Mouse (Mus musculus): ENCODE measurements around the gene Tfec. TPM values are rescaled to one million over a fixed set of nuclear protein-coding genes. Genes with fewer than 3 reads are reported as not detected.

Tfec gene
- polyA plus RNA-seq (2012; rRNA removed) (1.2 and 1.5 TPM in 2 replicates), polyA plus RNA-seq (2014; fragmentation: Nextera tagmentation; extraction: Ambion mirVana) (0.91 and 0.98 TPM in 2 replicates)

- Histone ChIP-seq H3K4me2 (replicated peaks; ENCODE audit: low read depth, low read length, severe bottlenecking) (no peak within 1 kb of the TSS), H3K9ac (ENCODE audit: low read depth, low read length, severe bottlenecking) (no peak within 1 kb of the TSS), H3K36me3 (ENCODE audit: control insufficient read depth, insufficient read depth, low read length) (no peaks in the 10 kb centered on the region), H3K4me1 (ENCODE audit: control insufficient read depth, insufficient read depth, low read length) (no peaks in the 10 kb centered on the region), H3K4me3 (replicated peaks; ENCODE audit: low read length) (no peak within 1 kb of the TSS), H3K27ac (replicated peaks; ENCODE audit: low read depth, low read length) (no peak within 1 kb of the TSS), H3K9me3 (ENCODE audit: control insufficient read depth, low read length) (no peaks in the 10 kb centered on the region), H3K27me3 (ENCODE audit: control insufficient read depth, insufficient read depth, low read length) (no peaks in the 10 kb centered on the region)
- WGBS, result 56% methylated on average over 7 of the region's 7 CpGs
- DNase-seq (ENCODE audit: low spot score) (no peak), ATAC-seq (ENCODE audit: low FRiP score, low read depth) (no peak)
- no peak for TF ChIP-seq POLR2A (IDR thresholded peaks at IDR 0.05; ENCODE audit: borderline replicate concordance, extremely low read depth, insufficient read depth, insufficient read length)
These were observed at the start of gene Tfec for GRCm38 (mm10) chr6:16898251-16898862. TSS of gene Tfec (minus strand) at chr6:16898441.

- Histone ChIP-seq H3K27ac (replicated peaks; ENCODE audit: low read depth, low read length) (no peak overlapping the region), H3K4me1 (ENCODE audit: control insufficient read depth, insufficient read depth, low read length) (no peaks in the 10 kb centered on the region), H3K4me3 (replicated peaks; ENCODE audit: low read length) (no peak overlapping the region), H3K4me2 (replicated peaks; ENCODE audit: low read depth, low read length, severe bottlenecking) (no peak overlapping the region), H3K9me3 (ENCODE audit: control insufficient read depth, low read length) (no peaks in the 10 kb centered on the region), H3K9ac (ENCODE audit: low read depth, low read length, severe bottlenecking) (no peak overlapping the region), H3K27me3 (ENCODE audit: control insufficient read depth, insufficient read depth, low read length) (no peaks in the 10 kb centered on the region), H3K36me3 (ENCODE audit: control insufficient read depth, insufficient read depth, low read length) (no peaks in the 10 kb centered on the region)
- DNase-seq (ENCODE audit: low spot score), result no peak
- WGBS, result 12% methylated on average over 3 of the region's 3 CpGs
- TF ChIP-seq POLR2A (IDR thresholded peaks at IDR 0.05; ENCODE audit: borderline replicate concordance, extremely low read depth, insufficient read depth, insufficient read length), result no peak
- no peak for ATAC-seq (ENCODE audit: low FRiP score, low read depth)
These were observed 49.6 kb upstream of the Tfec start for GRCm38 (mm10) chr6:16947837-16948236.

GRCm38 (mm10) chr6:16943513-16943912 is 45.3 kb upstream of the Tfec start:
- no peak overlapping the region for H3K4me3 ChIP-seq (replicated peaks; ENCODE audit: low read length)
- no peaks in the 10 kb centered on the region for H3K27me3 ChIP-seq (ENCODE audit: control insufficient read depth, insufficient read depth, low read length)
- no peak for ATAC-seq (ENCODE audit: low FRiP score, low read depth)
- no peak for TF ChIP-seq POLR2A (IDR thresholded peaks at IDR 0.05; ENCODE audit: borderline replicate concordance, extremely low read depth, insufficient read depth, insufficient read length)
- H3K27ac ChIP-seq (replicated peaks; ENCODE audit: low read depth, low read length), result no peak overlapping the region
- no peak overlapping the region for H3K4me2 ChIP-seq (replicated peaks; ENCODE audit: low read depth, low read length, severe bottlenecking)
- no peak overlapping the region for H3K9ac ChIP-seq (ENCODE audit: low read depth, low read length, severe bottlenecking)
- DNase-seq (ENCODE audit: low spot score), result no peak
- H3K9me3 ChIP-seq (ENCODE audit: control insufficient read depth, low read length), result no peaks in the 10 kb centered on the region
- no peaks in the 10 kb centered on the region for H3K4me1 ChIP-seq (ENCODE audit: control insufficient read depth, insufficient read depth, low read length)
- WGBS, result 88% methylated on average over 3 of the region's 3 CpGs
- no peaks in the 10 kb centered on the region for H3K36me3 ChIP-seq (ENCODE audit: control insufficient read depth, insufficient read depth, low read length)

- H3K4me1 ChIP-seq (ENCODE audit: control insufficient read depth, insufficient read depth, low read length), result no peaks in the 10 kb centered on the region
- no peaks in the 10 kb centered on the region for H3K27me3 ChIP-seq (ENCODE audit: control insufficient read depth, insufficient read depth, low read length)
- WGBS, result 65% methylated on average over 4 of the region's 4 CpGs
- H3K36me3 ChIP-seq (ENCODE audit: control insufficient read depth, insufficient read depth, low read length), result no peaks in the 10 kb centered on the region
- TF ChIP-seq POLR2A (IDR thresholded peaks at IDR 0.05; ENCODE audit: borderline replicate concordance, extremely low read depth, insufficient read depth, insufficient read length), result no peak
- no peak overlapping the region for H3K9ac ChIP-seq (ENCODE audit: low read depth, low read length, severe bottlenecking)
- H3K4me3 ChIP-seq (replicated peaks; ENCODE audit: low read length), result no peak overlapping the region
- H3K4me2 ChIP-seq (replicated peaks; ENCODE audit: low read depth, low read length, severe bottlenecking), result no peak overlapping the region
- H3K9me3 ChIP-seq (ENCODE audit: control insufficient read depth, low read length), result no peaks in the 10 kb centered on the region
- no peak overlapping the region for H3K27ac ChIP-seq (replicated peaks; ENCODE audit: low read depth, low read length)
- DNase-seq (ENCODE audit: low spot score), result no peak
- ATAC-seq (ENCODE audit: low FRiP score, low read depth), result no peak
These were observed 44.2 kb upstream of the Tfec start for GRCm38 (mm10) chr6:16942433-16942832.

GRCm38 (mm10) chr6:16931059-16931458 is 32.8 kb upstream of the Tfec start:
- Histone ChIP-seq H3K27ac (replicated peaks; ENCODE audit: low read depth, low read length) (no peak overlapping the region), H3K4me2 (replicated peaks; ENCODE audit: low read depth, low read length, severe bottlenecking) (no peak overlapping the region), H3K36me3 (ENCODE audit: control insufficient read depth, insufficient read depth, low read length) (no peaks in the 10 kb centered on the region), H3K9ac (ENCODE audit: low read depth, low read length, severe bottlenecking) (no peak overlapping the region), H3K27me3 (ENCODE audit: control insufficient read depth, insufficient read depth, low read length) (no peaks in the 10 kb centered on the region), H3K4me3 (replicated peaks; ENCODE audit: low read length) (no peak overlapping the region), H3K9me3 (ENCODE audit: control insufficient read depth, low read length) (no peaks in the 10 kb centered on the region), H3K4me1 (ENCODE audit: control insufficient read depth, insufficient read depth, low read length) (no peaks in the 10 kb centered on the region)
- no peak for TF ChIP-seq POLR2A (IDR thresholded peaks at IDR 0.05; ENCODE audit: borderline replicate concordance, extremely low read depth, insufficient read depth, insufficient read length)
- DNase-seq (ENCODE audit: low spot score) (no peak), ATAC-seq (ENCODE audit: low FRiP score, low read depth) (no peak)
- WGBS, result 82% methylated on average over 6 of the region's 6 CpGs
